Mouse (Mus musculus) cerebellum, adult 2 months (tissue): Measurements from ENCODE around the gene Gid8.

Experiments
- CTCF ChIP-seq: fragments of 200-500 bp; IDR thresholded peaks from 2 replicates; pipeline ENCODE4 v1.5.1; 2011; ENCODE audit warnings: low read depth, mild to moderate bottlenecking, control low read depth, low read length, moderate library complexity, borderline replicate concordance; ENCODE audit not compliant: insufficient read depth
- POLR2A ChIP-seq: fragments of 200-500 bp; IDR thresholded peaks from 2 replicates; pipeline ENCODE4 v1.6.1; 2011; ENCODE audit warnings: low read length, control low read depth, borderline replicate concordance; ENCODE audit not compliant: insufficient read depth

DNA sequence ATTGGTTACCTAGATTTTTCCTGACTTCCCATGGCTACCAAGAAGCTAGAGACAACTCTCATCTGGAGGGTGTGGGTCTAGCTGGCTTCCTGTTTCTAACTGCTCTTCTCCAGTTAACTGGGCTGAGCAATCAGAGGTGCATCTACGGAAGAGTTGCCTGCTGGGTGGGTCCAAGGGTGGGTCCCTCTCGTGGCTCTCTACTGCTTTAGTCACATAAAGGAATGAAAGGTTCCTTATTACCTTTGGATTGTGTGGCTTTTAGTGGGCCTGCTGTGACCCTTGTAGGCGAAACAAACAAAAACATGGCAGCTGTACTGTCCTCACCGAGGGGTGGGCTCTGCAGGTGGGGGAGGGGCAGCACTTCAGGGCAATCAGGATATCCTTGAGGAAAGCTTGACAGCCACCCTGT, 17.7 kb downstream of the Gid8 start:
- TF ChIP-seq CTCF (no peak), POLR2A (no peak)
